Mouse (Mus musculus) regulatory T cell (primary cell): ENCODE measurements around the gene Egf.
"Not testable (repeated sequence)": the region's sequence is repeated elsewhere in the genome, so short reads cannot be mapped to it uniquely, and the experiment has no call there.

ENCODE experiments used
- in situ Hi-C: fragments of 300-600 bp; cut with MboI, MseI; formaldehyde crosslinking; loops from one replicate; pipeline ENCODE4 v1.15.1; 2025; ENCODE audit warnings: high pct_unique_total_duplicates

Gene Egf

DNA sequence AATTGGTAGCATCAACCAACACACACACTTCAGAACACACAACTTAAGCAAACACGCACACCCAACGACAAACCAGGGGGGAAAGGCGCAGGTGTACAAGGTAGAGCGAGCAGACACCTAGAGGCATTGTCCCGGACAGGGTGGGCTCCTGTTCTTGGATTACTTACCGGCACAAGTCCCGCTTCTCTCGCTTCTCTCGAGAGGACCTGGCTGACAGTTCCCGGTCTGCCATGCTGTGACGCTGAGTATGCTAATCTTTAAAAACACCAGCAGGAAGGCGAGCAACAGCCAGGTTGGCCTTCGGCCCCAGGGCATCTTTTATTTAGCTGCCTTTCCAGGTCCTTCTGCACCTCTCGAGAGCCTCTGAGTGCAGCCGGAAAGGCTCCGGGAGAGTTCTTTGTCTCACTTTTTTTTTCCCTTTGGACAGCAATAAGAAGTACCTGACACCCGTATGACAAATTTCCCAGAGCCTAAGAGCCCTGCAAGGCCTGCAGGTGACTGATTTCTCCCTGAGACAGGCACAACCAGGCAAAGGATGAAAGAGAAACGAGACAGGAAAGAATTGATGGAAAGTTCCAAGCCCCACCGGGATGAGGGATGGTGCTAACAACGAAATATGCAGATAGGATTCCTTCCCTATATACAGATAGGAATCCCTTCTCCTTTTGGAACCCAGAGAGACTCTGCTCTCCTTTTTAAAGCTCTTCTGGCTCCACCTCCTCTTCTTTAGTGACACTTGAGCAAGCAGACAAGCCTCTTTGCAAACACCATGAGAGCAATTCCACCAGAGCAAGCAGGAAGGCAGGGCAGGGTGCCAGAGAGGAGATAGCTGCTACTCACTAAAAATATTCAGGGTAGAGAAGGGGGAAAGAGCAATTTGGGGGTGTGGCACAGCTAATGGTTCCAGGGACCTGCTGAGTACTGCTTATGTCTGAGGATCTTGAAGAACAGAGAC, at the start of gene Egf:
Egf (minus strand) TSS at position 667 of the 955 bp plus-strand sequence.
- in situ Hi-C loops, result no loop called here

- in situ Hi-C loops, result no loop called here
Measured at GRCm38 (mm10) chr3:129803765-129804164, 48.6 kb upstream of the Egf start, which contains the start of gene Lrit3. Lrit3 (minus strand) TSS chr3:129804030.

DNA sequence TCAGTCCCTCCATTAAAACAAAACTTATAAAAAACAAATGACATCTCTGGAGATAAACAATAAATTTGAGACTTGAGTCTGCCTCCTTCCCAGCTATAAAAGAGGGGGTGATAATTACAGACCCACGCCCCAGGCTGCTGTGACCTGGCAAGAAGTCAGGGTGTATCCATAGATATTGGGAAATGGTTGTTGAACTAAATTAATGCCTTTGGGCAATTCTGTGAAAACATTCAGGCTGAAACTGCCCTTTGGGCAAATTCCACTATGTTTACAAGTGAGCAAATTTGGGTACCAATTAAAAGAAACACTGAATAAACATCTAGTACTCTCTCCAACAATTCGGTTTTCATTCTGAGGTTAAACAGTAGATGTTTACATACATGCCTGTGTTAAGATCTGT, 43.9 kb upstream of the Egf start:
- in situ Hi-C loops, result no loop called here

- in situ Hi-C loops, result no loop called here
Measured at GRCm38 (mm10) chr3:129798551-129798950, 43.4 kb upstream of the Egf start.

DNA sequence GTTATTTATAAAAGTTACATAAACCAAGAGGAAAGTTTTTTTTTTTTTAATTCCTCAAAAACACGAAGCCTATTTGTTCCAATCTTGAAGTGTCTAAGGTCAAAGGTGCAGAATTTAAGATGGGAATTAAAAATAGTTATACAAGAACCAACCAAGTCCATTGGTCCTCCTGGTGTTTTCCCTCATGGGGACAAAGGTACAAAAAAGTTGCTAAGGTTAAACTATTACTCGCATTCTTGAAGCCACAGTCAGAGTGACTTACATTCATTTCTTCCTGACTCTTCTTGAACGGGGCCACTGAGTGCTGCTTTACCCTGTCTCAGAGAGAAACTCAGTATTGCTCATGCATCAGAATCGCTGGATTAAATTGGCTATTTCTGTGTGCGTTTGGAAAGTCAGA, 42.2 kb upstream of the Egf start:
- in situ Hi-C loops, result no loop called here

- in situ Hi-C loops, result no loop called here
Measured at GRCm38 (mm10) chr3:129793801-129794200, 38.7 kb upstream of the Egf start.

DNA sequence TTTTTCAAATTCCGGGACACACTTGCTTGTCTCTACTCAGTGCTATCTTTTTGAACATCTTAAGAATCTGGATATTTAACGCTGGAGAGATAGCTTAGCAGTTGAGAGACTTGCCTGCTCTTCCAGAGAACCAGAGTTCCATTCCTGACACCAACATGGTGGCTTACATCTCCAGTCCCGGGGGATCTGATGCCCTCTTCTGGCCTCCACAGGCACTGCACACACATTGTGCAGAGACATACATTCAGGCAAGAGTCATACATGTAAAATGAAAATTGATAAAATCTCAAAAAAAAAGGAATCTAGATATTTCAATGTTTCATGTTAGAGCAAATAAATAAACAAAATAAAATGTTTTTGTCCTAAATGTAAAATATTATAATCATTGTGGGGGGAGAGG, 27.6 kb upstream of the Egf start:
- in situ Hi-C loops, result no loop called here

DNA sequence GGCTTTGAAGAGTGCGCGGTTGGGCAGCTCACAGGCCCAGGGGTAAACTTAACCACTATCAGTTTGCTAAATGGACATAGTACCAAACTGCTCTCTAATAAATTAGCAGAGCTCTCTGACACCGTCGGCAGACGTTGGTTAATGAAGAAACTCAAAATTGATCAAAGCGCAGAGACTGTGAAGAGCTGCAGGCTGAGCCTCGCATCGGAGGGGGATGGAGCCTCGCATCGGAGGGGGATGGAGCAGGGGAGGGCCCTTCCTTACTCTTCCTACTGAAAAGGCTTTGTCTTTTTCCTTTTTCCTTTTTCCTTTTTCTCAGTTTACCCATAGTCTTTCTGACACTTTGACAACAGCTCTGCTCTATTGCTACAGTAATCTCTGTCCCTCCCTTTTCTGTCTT, 26.3 kb upstream of the Egf start:
- in situ Hi-C loops, result no loop called here

DNA sequence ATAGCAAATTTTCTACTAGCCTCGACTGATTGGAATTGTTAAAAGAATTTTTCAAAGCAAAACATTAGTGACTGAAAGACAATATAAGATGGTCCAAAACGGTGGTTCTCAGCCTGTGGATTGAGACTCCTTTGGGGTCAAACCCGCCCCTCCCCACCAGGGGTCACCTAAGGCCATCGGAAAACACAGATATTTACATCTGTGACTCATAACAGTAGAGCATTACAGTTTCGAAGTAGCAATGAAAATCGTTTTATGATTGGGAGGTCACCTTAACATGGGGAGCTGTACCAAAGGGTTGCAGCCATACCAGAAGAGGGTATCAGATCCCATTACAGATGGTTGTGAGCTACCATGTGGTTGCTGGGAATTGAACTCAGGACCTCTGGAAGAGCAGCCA, 16.1 kb upstream of the Egf start:
- in situ Hi-C loops, result no loop called here

DNA sequence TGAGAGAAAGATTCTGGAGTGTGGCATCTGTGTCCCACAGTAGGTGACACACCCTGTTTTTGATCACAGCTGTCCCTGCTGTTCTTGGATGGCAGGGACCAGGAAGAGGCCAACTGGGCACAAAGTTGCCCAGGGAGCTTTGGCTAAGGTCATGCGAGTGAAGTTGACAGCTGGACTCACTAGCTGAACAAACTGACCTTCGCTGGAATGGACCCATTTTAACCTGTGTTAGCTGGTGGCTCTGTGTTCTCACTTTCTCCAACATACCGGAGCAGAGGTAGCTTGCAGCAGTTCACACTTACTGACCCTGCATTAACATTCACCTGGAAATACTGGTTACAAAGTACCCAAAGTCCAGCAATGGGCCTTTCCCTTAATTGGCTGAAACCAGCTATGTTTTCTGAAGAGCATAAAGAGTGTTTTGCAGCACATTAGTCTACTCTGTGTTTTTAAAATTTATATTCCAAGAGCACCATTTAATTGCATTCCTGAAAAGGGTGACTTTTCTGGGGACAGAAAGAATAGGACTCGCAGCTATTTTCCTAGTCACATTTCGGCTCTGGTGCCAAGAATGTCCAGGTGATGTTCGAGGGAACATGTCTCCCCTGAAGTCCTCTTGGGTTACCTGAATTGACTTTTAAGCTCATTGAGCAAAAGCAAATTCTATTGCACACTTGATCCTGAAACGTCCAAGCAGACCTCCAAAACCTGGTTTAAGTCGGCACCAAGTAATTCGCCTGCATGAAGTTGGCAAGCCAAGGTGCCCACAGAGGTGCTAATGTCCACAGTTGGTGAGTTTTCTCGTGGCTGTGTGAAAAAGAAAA, 12.1 kb upstream of the Egf start:
- in situ Hi-C loops, result no loop called here

- in situ Hi-C loops, result no loop called here
Measured at GRCm38 (mm10) chr3:129766106-129766505, 11.0 kb upstream of the Egf start.

DNA sequence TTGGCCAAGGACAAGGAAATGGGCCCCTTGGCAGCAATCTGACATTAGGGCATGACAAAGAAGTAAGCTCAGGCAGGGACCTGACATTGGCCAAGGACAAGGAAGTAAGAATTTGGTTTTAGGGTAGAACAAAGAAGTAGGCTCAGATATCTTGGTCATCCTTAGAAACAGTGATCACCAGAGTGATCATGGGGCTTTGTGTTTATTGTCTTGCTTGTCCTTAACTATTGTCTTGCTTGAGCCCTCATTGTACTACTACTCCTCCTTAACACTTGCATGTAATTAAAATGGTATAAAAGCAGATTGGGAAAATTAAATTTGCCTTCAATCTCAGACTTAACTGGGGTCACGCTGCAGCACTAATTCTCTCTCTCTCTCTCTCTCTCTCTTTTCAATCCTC, 2.5 kb upstream of the Egf start:
- in situ Hi-C loops, result not testable (repeated sequence)

- in situ Hi-C loops, result no loop called here
Measured at GRCm38 (mm10) chr3:129744803-129745202, 10.3 kb downstream of the Egf start.

DNA sequence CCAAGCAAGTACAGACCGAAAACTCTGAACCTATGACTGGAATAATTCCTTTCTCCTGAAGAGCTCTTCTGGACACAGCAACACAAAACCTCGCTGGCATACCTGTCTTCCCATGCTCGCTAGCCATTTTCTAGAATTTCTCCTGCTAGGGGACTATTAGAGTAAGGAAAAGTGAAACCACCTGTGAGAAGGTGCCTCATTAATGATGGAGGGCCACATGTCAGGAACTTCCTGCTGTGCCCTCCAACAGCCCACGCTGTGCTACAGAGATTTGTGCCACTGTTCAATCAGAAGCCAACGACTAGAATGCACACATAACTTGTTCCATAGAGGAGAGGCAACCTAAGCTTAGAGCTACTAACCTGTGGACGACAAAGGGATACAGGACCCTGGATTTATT, 12.3 kb downstream of the Egf start:
- in situ Hi-C loops, result no loop called here

- in situ Hi-C loops, result no loop called here
Measured at GRCm38 (mm10) chr3:129738291-129739183, 16.6 kb downstream of the Egf start.

DNA sequence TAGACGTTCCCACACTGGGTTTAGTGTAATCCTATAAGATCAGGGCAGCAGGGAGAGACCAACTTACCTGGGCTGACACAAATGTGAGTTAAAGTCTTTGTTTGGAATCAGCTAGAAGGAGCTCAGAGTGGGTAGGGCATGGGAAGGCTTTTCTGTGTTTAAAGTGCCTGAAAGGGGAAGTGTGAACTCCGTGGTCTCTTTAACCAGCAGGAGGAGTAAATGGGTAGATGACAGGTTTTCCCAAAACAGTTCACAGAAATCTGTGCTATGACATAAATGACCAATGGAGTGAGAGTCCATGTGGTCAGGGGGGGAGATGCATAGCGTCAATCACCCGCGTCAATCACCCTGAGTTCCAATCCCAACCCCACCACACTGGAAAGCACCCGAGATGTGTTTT, 23.5 kb downstream of the Egf start:
- in situ Hi-C loops, result no loop called here

DNA sequence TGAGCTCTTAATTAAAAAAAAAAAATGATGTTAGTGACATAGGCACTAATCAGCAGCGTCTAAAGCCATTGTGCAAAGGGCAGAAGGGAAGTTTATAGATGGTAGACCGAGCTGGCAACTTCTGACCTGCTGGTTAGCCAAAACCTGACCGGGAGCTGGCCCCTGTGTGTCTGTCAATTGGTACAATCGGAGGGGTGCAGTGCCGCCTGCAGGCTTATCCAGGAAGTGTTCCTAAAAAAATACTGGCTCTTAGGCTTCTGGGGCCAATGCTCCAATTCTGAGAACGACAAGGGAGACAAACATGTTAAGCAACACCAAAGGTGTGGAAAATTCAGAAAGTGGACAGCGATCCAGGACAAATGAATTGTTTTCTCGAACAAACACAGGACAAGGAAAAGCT, 24.7 kb downstream of the Egf start:
- in situ Hi-C loops, result no loop called here

DNA sequence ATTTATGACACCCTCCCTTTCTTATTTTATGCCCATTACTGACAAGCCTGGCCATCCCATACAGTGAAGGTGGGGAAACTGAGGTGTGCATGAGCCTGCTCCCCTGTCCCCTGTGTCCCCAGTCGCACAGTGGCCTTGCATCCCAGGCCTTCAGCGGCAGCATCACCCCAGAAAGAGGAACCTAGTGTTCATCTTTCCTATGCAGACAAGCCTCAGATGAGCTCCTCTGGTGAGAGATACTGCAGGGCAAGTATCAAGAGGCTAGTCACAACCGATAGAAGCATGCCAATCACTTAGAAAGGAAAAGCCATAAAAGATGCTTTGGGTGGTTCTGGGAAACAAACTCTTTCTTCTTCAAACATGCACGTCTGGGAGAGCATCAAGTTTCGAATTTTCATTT, 25.2 kb downstream of the Egf start:
- in situ Hi-C loops, result no loop called here

DNA sequence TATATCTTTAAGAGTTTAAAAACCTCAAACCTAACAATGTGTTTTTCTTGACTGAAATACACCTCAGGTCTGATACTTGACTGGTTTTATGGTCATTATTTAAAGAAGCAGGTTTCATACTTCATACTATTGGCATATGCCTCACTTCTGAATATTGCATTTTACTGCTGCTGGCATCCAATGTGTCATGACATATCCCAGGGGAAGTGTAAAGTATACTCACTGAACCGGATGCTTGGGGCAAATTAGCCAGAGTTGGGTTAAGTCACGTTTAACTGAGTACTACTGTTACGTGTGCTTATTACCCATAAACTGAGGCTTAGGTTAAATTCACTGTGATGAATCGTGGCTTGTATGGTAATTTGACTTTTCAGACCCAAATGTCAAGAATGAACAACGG, 29.5 kb downstream of the Egf start:
- in situ Hi-C loops, result no loop called here

- in situ Hi-C loops, result no loop called here
Measured at GRCm38 (mm10) chr3:129724961-129725501, 30.1 kb downstream of the Egf start.

DNA sequence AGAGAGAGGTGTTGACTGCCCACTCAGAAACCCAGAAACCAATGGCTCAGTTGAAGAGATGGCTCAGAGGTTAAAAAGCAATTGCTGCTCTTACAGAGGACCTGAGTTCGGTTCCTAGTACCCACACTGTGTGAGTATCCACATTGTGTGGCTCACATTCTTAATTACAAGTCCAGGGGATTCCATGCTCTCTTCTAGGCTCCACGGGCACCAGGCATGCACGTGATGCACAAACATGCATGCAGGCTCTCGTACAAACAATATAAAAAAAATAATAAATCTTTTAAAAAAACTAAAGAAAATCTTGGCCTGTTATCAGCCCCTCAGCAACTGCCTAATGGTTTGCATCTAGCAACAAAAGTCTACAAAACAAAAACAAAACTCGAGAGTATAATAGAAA, 30.6 kb downstream of the Egf start:
- in situ Hi-C loops, result no loop called here
